Mouse (Mus musculus) cerebellum, postnatal 25 days (tissue): ENCODE measurements around the gene Epb41l1.
"Not testable (repeated sequence)": the region's sequence is repeated elsewhere in the genome, so short reads cannot be mapped to it uniquely, and the experiment has no call there.

Experiments used
- DNase-seq, 2 experiments: peaks; one replicate each; pipeline ENCODE4 v3.0.0; 2021; ENCODE audit warnings: mixed read lengths in 2 of 2

Epb41l1 gene

DNA sequence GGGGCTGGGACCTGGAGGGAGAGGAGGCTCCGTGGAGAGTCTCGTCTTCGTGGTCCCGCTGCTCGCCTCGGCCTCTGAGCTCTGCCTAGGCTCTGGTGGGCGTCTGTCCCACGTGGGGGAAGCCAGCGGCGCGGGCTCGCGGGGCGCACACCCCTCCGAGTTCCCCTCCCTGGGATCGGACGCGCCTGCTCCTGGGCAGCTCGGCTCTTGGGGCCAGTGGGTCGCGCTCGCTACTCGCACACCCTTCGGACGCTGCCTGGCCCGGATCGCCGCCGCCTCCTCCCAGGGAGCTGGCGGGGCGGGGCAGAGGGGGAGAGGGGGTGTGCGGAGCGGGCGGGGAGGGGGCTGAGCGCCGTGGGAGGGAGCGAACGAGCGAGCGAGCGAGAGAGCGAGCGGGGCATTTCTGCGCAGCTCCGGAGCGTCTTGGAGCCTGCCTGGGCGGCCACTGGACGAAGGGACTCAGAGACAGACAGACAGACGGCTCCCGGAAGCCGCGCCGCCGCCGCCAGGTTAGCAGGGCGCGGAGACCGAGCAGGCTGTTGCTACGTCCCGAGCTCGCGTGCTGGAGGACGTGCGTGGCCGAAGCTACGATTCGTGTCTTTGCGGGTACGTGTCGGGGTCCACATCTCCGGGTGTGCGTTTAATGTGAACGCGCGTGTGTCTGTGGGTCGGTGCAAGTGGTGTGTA lies at the start of gene Epb41l1:
Gene Epb41l1 (plus strand): TSS at position 216 of the 687 bp plus-strand sequence.
- peak; percentile 41 to 58 for DNase-seq

- DNase-seq: peak; percentile 23
Observed at GRCm38 (mm10) chr2:156376956-156377355, 43.8 kb upstream of the Epb41l1 start.

- DNase-seq: no peak
Observed at GRCm38 (mm10) chr2:156379929-156380328, 40.8 kb upstream of the Epb41l1 start.

GRCm38 (mm10) chr2:156381350-156381749 lies 39.4 kb upstream of the Epb41l1 start:
- peak in 1 of 2 experiments; percentile 22 for DNase-seq

DNA sequence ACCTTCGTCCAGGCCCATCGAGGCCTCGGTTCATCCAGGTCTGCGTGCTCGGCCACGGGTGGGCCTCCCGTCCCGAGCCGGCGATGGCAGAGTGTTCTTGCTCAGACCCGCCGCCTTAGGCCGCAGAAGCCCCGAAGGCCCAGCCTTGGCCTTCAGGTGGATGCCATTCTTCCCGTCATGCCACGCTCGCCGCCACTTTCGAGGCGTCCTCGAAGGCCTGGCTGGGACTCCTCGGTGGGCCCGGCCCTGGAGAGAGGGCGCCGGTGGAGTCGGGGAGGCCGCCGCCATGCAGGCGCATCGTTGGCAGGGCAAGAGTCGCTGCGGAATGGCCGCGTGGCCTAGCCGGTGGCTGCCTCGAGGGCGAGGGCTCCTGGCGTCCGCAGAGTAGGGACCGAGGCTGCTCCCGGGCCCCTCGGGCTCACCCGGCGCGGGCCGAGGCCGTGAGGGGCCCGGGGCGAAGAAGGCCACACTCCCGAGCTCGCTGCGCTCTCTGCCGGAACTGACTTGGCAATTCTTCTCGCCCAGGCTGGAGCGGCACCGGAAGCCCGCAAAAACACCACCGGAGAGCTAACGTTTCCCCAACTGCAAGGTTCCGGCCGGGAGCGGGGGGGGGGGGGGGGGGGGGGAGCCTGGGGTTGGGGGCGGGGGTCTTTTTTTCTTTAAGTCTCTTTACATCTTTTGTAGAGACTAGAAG lies 28.1 kb upstream of the Epb41l1 start:
- peak; percentile 76 to 85 for DNase-seq

GRCm38 (mm10) chr2:156393155-156393828 lies 27.4 kb upstream of the Epb41l1 start:
- peak in 1 of 2 experiments; percentile 27 for DNase-seq

DNA sequence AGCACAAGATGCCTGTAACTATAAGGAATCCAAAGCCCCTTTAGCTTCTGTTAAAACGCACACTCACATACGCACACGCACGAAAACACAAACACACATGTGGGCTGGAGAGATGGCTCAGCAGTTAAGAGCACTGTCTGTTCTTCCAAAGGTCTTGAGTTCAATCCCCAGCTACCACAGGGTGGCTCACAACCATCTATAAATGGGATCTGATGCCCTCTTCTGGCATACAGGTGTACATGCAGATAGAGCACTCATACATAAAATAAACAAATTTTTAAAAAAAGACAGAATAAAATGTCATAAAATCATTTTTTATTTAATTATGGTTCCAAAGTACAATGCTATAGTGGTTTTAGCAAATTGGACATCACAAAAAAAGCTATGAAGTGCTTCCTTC lies 26.4 kb upstream of the Epb41l1 start:
- no peak for DNase-seq

DNA sequence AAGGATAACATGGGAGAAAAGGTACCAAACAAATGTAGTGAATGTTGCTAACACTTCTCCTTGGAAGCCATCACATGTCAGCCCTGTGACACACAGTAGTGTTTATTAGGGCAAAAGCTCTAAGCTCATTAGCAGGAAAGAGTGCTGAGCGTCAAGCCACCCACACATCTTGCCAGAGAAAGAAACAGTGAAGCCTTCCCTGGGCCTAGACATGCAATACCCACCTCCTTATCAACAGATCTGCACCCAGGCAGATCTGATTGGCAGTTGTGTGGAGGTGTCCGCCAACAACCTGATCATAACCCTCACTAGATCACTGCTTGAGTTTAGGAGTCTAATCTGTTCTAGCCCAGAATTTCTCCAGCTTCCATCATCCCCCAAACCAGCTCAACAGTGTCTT lies 24.6 kb upstream of the Epb41l1 start:
- DNase-seq: no peak

DNA sequence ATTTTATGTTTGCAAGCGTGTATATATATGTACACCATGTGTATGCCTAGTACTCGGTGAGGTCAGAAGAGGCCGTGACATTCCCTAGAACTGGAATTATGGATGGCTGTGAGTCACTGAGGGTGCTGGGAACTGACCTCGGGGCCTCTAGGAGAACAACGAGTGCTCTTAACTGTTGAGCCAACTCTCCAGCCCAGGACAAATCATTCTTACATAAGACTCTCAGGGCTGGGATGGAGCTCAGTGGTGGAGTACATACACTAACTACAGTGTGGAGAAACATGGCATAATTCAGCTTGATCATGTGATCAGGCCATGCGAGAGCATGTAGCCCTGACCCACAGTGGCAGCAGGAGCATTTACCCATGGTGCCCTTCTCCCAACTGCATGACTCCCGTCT lies 22.7 kb upstream of the Epb41l1 start:
- no peak for DNase-seq

GRCm38 (mm10) chr2:156399485-156399884 lies 21.2 kb upstream of the Epb41l1 start:
- DNase-seq: no peak

- DNase-seq: peak in 1 of 2 experiments; percentile 23
Observed at GRCm38 (mm10) chr2:156401331-156401730, 19.4 kb upstream of the Epb41l1 start.

DNA sequence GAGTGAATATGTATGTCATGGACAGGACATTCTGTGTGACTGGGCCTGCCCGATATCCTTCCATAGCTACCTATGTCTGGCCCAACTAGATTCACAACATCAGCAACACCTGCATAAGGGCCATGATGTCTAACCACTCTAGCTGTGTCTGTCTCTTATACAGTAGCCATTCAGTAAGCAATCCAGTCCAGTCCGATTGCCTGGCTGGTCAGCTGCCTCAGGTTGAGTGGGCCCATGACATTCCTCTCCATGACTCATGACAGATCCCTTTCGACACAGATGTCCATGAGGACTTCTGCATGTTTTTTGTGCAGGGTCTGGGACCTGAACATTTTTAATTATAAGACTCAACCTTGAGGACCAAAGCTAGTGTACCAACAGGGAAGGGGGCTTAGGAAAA lies 18.7 kb upstream of the Epb41l1 start:
- no peak for DNase-seq

DNA sequence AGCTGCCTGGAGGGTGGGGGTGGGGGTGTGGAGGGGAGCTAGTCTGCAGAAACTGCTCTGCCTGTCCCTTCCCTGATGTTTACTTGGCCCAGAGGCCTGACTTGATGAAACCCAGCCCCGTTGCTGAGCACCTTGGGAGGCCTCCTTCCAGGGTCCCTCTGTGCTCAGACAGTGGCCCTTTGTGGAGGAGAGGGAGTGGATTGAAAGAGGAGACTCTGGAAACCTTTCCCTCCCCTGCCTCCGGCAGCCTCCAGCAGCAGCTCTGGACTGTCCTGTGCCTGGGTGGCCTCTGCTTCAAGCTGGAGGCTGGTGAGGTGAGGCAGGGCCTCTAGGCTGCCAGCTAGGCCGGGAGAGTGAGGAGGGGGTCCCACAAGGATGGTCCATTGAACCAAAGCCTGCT lies 13.7 kb upstream of the Epb41l1 start:
- no peak for DNase-seq

GRCm38 (mm10) chr2:156408168-156408567 lies 12.5 kb upstream of the Epb41l1 start:
- no peak for DNase-seq

DNA sequence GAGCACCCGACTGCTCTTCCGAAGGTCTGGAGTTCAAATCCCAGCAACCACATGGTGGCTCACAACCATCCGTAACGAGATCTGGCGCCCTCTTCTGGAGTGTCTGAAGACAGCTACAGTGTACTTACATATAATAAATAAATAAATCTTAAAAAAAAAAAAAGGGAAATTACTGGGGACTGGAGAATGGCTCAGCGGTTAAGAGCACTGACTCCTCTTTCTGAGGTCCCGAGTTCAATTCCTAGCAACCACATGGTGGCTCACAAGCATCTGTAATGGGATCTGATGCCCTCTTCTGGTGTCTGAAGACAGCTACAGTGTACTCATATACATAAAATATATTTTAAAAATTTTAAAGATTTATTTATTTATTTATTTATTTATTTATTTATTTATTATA lies 9.4 kb upstream of the Epb41l1 start:
- not testable (repeated sequence) for DNase-seq

- DNase-seq: no peak
Observed at GRCm38 (mm10) chr2:156414996-156415395, 5.7 kb upstream of the Epb41l1 start.

- no peak for DNase-seq
Observed at GRCm38 (mm10) chr2:156415674-156416073, 5.0 kb upstream of the Epb41l1 start.

- no peak for DNase-seq
Observed at GRCm38 (mm10) chr2:156417194-156417593, 3.5 kb upstream of the Epb41l1 start.

- DNase-seq: no peak
Observed at GRCm38 (mm10) chr2:156418467-156418866, 2.2 kb upstream of the Epb41l1 start.

DNA sequence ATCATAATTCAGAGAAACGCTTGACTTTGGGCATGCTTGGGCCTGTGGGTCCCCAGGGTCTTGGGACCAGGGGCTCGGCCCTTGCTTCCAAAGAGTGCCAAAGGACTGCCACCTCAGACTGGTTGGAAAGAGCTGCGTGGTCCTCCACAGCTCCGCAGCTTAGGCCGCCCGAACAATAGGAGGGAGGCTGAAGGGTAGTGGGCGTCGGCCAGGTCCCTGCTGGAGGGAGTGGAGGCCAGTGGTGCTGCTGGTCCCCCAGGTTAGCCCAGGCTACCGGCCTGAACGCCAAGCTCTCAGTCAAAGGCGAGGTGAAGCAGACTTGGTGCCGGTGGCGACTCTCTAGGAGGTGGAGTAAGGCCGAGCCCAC lies 399 bp upstream of the Epb41l1 start:
- peak; percentile 19 to 36 for DNase-seq

GRCm38 (mm10) chr2:156421381-156422110 lies 837 bp downstream of the Epb41l1 start:
- DNase-seq: peak; percentile 20 to 34

GRCm38 (mm10) chr2:156422631-156423030 lies 1.9 kb downstream of the Epb41l1 start:
- no peak for DNase-seq

- no peak for DNase-seq
Observed at GRCm38 (mm10) chr2:156423672-156424071, 3.0 kb downstream of the Epb41l1 start.
